Mouse (Mus musculus) olfactory bulb, adult 2 months (tissue): ENCODE data around the gene Vrk1.

Source experiments
- CTCF ChIP-seq: fragments of 200-500 bp; IDR thresholded peaks from 2 replicates; pipeline ENCODE4 v1.5.1; 2012; ENCODE audit warnings: low read depth, mild to moderate bottlenecking, low read length, moderate library complexity; ENCODE audit not compliant: insufficient read depth
- POLR2A ChIP-seq: fragments of 200-500 bp; IDR thresholded peaks from 2 replicates; pipeline ENCODE4 v1.6.1; 2012; ENCODE audit warnings: mild to moderate bottlenecking, low read depth, low read length, moderate library complexity; ENCODE audit not compliant: insufficient read depth

GRCm38 (mm10) chr12:106006218-106006617 is 3.8 kb upstream of the Vrk1 start:
- TF ChIP-seq CTCF: no peak
- no peak for TF ChIP-seq POLR2A
